Comparison of ENCODE assay signal across 8 mouse cellular contexts in the genomic region with DNA sequence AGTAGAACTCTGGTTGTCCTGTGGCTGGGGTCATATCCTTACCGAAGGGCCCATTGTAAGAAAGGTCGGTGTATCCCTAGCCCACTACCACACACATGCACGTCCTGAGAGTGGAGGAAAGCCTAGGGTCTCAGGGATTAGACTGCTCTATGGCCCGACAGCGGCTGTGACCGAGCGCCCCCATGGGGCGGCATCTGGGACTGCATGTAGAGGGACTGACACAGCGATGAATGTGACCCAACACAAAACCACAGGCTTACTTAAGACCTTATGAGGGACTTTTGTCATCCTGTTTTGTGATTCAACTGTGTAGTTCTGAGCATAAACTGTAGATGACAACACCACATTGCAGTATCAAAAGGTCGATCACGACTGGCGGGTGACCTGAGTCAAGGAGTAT. TPM values are rescaled to one million over a fixed set of nuclear protein-coding genes. Genes with fewer than 3 reads are reported as not detected.
DNase-seq lines count a peak whose midpoint lies in the region; ATAC-seq and TF ChIP-seq lines count a peak whose summit lies in the region.

No protein-coding gene starts in this region.

- no peaks in the 10 kb centered on the region for H3K27me3 ChIP-seq in liver, adult 2 months (ENCODE audit: control insufficient read depth, insufficient read depth, low read length)
- H3K27me3 ChIP-seq in neural tube, embryonic 11.5 days (ENCODE audit: control insufficient read depth, insufficient read depth, low read length), result no peaks in the 10 kb centered on the region

- WGBS in liver, adult 2 months, result 8% methylated on average over 12 of the region's 12 CpGs
- WGBS in neural tube, embryonic 11.5 days, result 9% methylated on average over 12 of the region's 12 CpGs

- no peak overlapping the region for H3K27ac ChIP-seq in liver, adult 2 months (replicated peaks; ENCODE audit: insufficient read depth, low read depth, low read length)
- no peak overlapping the region for H3K27ac ChIP-seq in neural tube, embryonic 11.5 days (ENCODE audit: low read depth, low read length)

- no peaks in the 10 kb centered on the region for H3K9me3 ChIP-seq in neural tube, embryonic 11.5 days (ENCODE audit: control insufficient read depth, low read length)

- no peak overlapping the region for H3K9ac ChIP-seq in liver, adult 2 months (ENCODE audit: low read depth, low read length)
- no peak overlapping the region for H3K9ac ChIP-seq in neural tube, embryonic 11.5 days (ENCODE audit: low read length)

- intact Hi-C loops in gastrocnemius, postnatal 36 days (cut with DNase I), result loop anchor here (5.0 kb wide), 1 partner anchor 123 kb away; no protein-coding TSS in a partner anchor

- peak; percentile 95 for TF ChIP-seq CTCF in liver, adult 2 months (IDR thresholded peaks at IDR 0.05; ENCODE audit: low read depth, low read length)

- ATAC-seq in neural tube, embryonic 11.5 days (ENCODE audit: insufficient read depth, low FRiP score, low TSS enrichment), result 0 out of 2 replicates have a peak, but pooled peaks have one; percentile 38

- no peak overlapping the region for H3K4me2 ChIP-seq in neural tube, embryonic 11.5 days (ENCODE audit: low read depth)

- no peaks in the 10 kb centered on the region for H3K36me3 ChIP-seq in liver, adult 2 months (ENCODE audit: control insufficient read depth, insufficient read depth, low read length)
- no peaks in the 10 kb centered on the region for H3K36me3 ChIP-seq in neural tube, embryonic 11.5 days (ENCODE audit: control insufficient read depth, insufficient read depth, low read length)

- H3K4me3 ChIP-seq in liver, adult 2 months (ENCODE audit: insufficient read depth, low read depth, low read length), result no peak overlapping the region
- no peak overlapping the region for H3K4me3 ChIP-seq in neural tube, embryonic 11.5 days (ENCODE audit: low read depth, low read length)

- TF ChIP-seq POLR2A in liver, adult 2 months (IDR thresholded peaks at IDR 0.05; ENCODE audit: extremely low read depth, insufficient read depth, low read length), result no peak

- peak; percentile 84 for DNase-seq in 3134 (ENCODE audit: extremely low read depth, insufficient read length, low spot score)
- peak; percentile 67 for DNase-seq in T-cell, adult 2 months (ENCODE audit: low spot score)
- peak; percentile 63 to 66 for DNase-seq in cerebellum, postnatal 36 days
- DNase-seq in gastrocnemius, postnatal 36 days, result peak; percentile 69 to 80
- peak; percentile 81 for DNase-seq in kidney, adult 18-20 months
- DNase-seq in liver, adult 2 months (ENCODE audit: extremely low read depth, low read depth, low spot score), result peak; percentile 48
- DNase-seq in neural tube, embryonic 11.5 days (ENCODE audit: low spot score), result peak; percentile 86
- peak; percentile 73 for DNase-seq in testis, postnatal 14 days (ENCODE audit: low spot score)

- H3K79me2 ChIP-seq in liver, adult 2 months (ENCODE audit: control insufficient read depth, insufficient read depth, low read length), result no peaks in the 10 kb centered on the region

- H3K4me1 ChIP-seq in liver, adult 2 months (ENCODE audit: control insufficient read depth, insufficient read depth, low read length), result no peaks in the 10 kb centered on the region; the same call in 1 of the 2 replicates
- H3K4me1 ChIP-seq in neural tube, embryonic 11.5 days (ENCODE audit: control insufficient read depth, insufficient read depth, low read length), result no peaks in the 10 kb centered on the region

RNA-seq across cellular contexts. Expression of a gene that starts 42.5 kb away (rescaled TPM):
- total RNA-seq in gastrocnemius, postnatal 36 days (2021), result 10 to 100 TPM; 55.2 to 61.5 TPM
- 21.0 and 24.3 TPM in 2 replicates for total RNA-seq in liver, adult 2 months (2014; rRNA removed)
- polyA plus RNA-seq in liver, adult 2 months (2012; rRNA removed), result 22.2 and 31.5 TPM in 2 replicates
- 72.4 and 77.5 TPM in 2 replicates for polyA plus RNA-seq in neural tube, embryonic 11.5 days (2014; fragmentation: Nextera tagmentation; extraction: Ambion mirVana)

RNA-seq across cellular contexts. Expression of a gene that starts 50.2 kb away (rescaled TPM):
- 1 to 10 TPM; 1.5 to 1.8 TPM for total RNA-seq in gastrocnemius, postnatal 36 days (2021)
- 1.0 and 1.9 TPM in 2 replicates for total RNA-seq in liver, adult 2 months (2014; rRNA removed)
- 1.4 and 1.5 TPM in 2 replicates for polyA plus RNA-seq in liver, adult 2 months (2012; rRNA removed)
- polyA plus RNA-seq in neural tube, embryonic 11.5 days (2014; fragmentation: Nextera tagmentation; extraction: Ambion mirVana), result 32.3 and 38.5 TPM in 2 replicates

RNA-seq across cellular contexts. Expression of a gene that starts 57.7 kb away (rescaled TPM):
- total RNA-seq in gastrocnemius, postnatal 36 days (2021), result 10 to 100 TPM; 11.9 to 18.8 TPM
- total RNA-seq in liver, adult 2 months (2014; rRNA removed), result 0.55 and 1.1 TPM in 2 replicates
- polyA plus RNA-seq in liver, adult 2 months (2012; rRNA removed), result 0.55 and 0.81 TPM in 2 replicates
- polyA plus RNA-seq in neural tube, embryonic 11.5 days (2014; fragmentation: Nextera tagmentation; extraction: Ambion mirVana), result 2.3 and 3.2 TPM in 2 replicates
